Mouse (Mus musculus): ENCODE data around the gene Wdr13. TPM values are rescaled to one million over a fixed set of nuclear protein-coding genes. Genes with fewer than 3 reads are reported as not detected.
"Not testable (repeated sequence)": the region's sequence is repeated elsewhere in the genome, so short reads cannot be mapped to it uniquely, and the experiment has no call there.

Gene Wdr13
- polyA plus RNA-seq, 1 experiment from 2014 or later, result 66.1 TPM

DNA sequence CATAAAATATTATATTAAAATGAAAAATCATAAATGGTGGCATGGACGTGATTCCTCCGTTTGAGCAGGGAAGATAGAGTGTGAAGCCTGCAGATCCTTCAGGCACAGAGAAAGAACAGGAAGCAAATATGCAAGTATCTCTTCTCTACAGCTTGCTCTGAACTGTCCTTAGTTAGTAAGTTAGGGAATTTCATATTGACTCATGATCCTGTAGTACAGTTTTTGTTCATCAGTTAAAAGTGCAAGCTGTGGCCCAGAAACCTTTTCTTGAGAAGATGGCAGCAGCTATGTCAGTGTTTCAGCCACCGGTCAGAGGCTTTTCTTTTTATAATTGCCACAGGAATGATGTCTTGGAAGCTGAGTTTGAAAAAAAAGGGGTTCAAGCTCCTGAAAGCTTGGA is 27.7 kb downstream of the Wdr13 start:
- POLR2A ChIA-PET, result no interaction called here
- DNase-seq (ENCODE audit: low read depth, low spot score), result no peak
- TF ChIP-seq CTCF (IDR thresholded peaks at IDR 0.05), result no peak
- in situ Hi-C loops (cut with MboI; ENCODE audit: low pct_unique_long_range_greater_than_20kb), result loop anchor here (10.0 kb wide), 1 partner anchor 80 kb away; no protein-coding TSS in a partner anchor
- H3K27me3 ChIP-seq, result peaks cover 17% of the 10 kb centered on the region
- no peak for ATAC-seq
- CTCF ChIA-PET, result no interaction called here

DNA sequence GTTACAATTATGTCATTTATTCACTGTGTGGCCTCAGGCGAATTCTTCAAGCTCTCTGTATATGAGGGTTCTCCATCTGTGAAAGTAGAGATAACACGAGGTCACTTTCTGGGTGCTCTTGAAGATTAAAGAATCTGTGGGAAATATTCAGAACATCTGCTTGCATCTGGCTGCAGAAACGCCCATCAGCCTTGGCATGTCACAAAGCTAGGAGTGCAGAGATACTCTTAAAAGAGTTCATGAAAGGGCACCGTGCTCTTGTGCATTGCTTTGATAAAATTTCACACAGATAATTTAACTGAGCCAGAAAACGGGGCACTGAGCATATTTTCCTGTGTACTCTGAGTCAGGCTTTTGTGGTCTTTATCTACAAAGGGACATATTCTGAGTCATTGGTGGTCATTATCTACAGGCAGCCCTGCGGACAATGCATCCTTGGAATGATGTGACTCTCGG is 30.5 kb downstream of the Wdr13 start:
- no peak for DNase-seq (ENCODE audit: low read depth, low spot score)
- CTCF ChIA-PET, result no interaction called here
- in situ Hi-C loops (cut with MboI; ENCODE audit: low pct_unique_long_range_greater_than_20kb), result loop anchor here (10.0 kb wide), 1 partner anchor 77 kb away; no protein-coding TSS in a partner anchor
- H3K27me3 ChIP-seq, result peaks cover 19% of the 10 kb centered on the region
- no peak for TF ChIP-seq CTCF (IDR thresholded peaks at IDR 0.05)
- POLR2A ChIA-PET, result no interaction called here
- ATAC-seq, result no peak

DNA sequence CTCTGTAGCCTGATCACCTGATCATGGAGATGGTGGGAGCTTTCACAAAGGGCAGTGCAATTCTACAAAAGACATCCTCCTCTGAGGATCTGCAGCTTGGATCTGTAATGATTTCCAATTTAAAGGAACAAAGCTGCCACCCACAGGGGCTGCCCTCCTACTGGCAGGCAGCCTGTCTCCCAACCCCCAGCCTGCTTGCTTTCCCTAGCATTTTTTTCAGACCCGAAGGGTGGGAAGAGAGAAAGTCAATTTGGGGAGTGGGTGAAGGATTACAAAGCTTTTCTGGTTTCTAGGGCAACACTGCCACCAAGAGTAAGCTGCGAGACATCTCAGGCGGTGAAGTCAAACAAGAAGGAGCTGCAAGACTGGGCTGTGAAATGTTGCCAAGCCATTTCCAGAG is 31.7 kb downstream of the Wdr13 start:
- CTCF ChIA-PET, result interaction anchor here (1.0 kb wide), 2 partner anchors 11 to 83 kb away, joined by 3 to 5 read pairs; partner anchors contain the start of gene Glod5
- peaks cover 19% of the 10 kb centered on the region for H3K27me3 ChIP-seq
- in situ Hi-C loops (cut with MboI; ENCODE audit: low pct_unique_long_range_greater_than_20kb), result loop anchor here (10.0 kb wide), 1 partner anchor 76 kb away; no protein-coding TSS in a partner anchor
- DNase-seq (ENCODE audit: low read depth, low spot score) (no peak), ATAC-seq (no peak)
- peak; percentile 52 for TF ChIP-seq CTCF (IDR thresholded peaks at IDR 0.05)
- POLR2A ChIA-PET, result no interaction called here

DNA sequence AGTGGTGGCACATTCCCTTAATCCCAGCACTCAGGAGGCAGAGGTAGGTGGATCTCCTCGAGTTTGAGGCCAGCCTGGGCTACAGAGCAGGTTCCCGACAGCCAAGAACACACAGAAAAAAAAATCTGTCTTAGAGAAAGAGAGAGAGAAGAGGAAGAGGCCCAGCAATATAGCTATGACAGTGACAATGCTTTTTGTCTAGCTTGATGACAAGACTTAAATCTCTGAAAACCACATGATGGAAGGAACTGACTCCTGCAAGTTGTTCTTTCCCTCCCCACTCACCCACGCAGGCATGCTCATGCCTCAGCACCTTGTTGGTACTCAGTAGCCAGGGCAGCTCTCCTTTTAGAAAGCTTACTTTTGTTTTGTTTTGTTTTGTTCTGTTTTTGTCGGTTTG is 33.3 kb downstream of the Wdr13 start:
- DNase-seq (ENCODE audit: low read depth, low spot score), result no peak
- peaks cover 11% of the 10 kb centered on the region for H3K27me3 ChIP-seq
- ChIA-PET POLR2A (no interaction called here), CTCF (interaction anchor here (0.9 to 1.2 kb wide), 2 partner anchors 10 to 26 kb away, joined by 3 to 4 read pairs; no protein-coding TSS in a partner anchor)
- TF ChIP-seq CTCF (IDR thresholded peaks at IDR 0.05), result no peak
- ATAC-seq, result no peak
- in situ Hi-C loops (cut with MboI; ENCODE audit: low pct_unique_long_range_greater_than_20kb), result no loop called here

DNA sequence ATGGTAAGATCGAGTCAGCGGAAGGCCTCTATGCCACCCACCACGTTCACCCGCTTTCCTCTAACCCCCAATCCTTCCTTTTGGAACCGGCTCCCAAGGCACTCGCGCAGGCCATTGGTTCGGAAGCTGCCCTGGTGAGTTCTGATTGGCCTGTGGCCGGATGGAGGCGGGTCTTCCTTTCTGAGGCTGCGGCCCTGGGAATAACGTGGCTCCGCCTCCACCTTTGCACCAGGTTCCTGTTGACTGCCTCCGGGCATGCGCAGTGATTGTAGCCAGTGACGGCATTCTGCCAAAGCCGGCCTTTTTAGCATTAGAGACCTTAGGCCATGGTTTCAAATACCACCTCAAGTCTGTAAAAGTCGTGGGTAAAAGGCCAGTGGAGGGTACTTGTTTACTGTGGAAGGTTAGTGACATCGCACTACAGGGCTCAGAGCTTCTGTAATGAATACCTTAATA is 35.9 kb downstream of the Wdr13 start:
- CTCF ChIA-PET, result no interaction called here
- ATAC-seq (peak; percentile 87), DNase-seq (ENCODE audit: low read depth, low spot score) (peak; percentile 82)
- H3K27me3 ChIP-seq, result peaks cover 12% of the 10 kb centered on the region
- in situ Hi-C loops (cut with MboI; ENCODE audit: low pct_unique_long_range_greater_than_20kb), result no loop called here
- TF ChIP-seq CTCF (IDR thresholded peaks at IDR 0.05), result no peak
- POLR2A ChIA-PET, result no interaction called here

DNA sequence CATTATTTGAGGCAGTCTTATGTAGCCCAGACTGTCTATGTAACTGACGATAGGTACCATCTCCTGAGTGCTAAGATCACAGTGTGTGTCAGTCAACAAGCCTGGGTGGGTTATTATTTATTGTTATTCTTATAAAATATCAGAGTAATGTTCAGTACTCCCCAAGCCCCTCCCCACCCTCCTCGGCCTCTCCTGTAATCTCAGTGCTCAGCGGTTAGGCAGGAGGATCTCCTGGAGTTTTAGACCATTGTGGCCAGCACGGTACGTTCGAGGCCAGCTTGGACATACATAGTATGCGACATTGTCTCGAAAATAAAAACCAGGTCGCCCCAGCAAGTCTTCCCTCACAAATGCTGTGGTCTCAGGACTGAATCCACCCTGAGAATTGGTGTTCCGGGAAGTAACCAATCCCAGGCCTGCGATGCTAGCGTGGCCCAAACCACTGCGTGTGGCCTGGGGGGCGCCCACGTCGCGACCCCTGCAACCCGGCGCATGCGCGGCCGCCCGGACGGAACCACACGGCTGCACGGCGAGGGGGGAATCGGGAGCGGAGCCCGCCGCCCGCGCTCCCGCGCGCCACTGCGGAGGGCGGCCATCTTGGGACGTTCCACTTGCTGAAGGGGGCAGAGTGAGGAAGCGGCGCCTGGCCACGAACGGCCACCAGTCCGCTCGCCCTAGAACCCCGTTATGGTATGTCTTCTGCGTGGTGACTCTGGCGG is 36.5 kb downstream of the Wdr13 start:
- ATAC-seq, result peak; percentile 97
- POLR2A ChIA-PET; DNase-seq (ENCODE audit: low read depth, low spot score); in situ Hi-C loops (cut with MboI; ENCODE audit: low pct_unique_long_range_greater_than_20kb); CTCF ChIA-PET: not testable (repeated sequence)
- peaks cover 12% of the 10 kb centered on the region for H3K27me3 ChIP-seq

DNA sequence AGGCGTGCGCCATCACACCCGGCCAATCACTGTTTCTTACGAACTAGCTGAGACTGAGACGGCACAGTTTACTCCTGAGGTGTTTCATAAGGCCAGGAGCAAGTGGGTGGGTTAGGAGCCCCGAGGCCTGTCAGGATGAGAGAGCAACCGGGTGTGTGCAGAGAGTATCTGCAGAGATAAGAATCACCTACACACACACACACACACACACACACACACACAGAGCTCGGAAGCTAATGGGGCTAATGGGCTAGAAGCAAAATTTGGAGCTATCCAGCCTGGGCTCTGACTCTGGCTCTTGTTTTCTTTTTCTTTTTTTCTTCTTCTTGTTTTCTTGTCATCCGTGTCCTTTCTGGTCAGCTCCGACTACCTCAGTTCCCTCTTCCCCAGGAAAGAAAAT is 37.1 kb downstream of the Wdr13 start:
- no peak for DNase-seq (ENCODE audit: low read depth, low spot score)
- in situ Hi-C loops (cut with MboI; ENCODE audit: low pct_unique_long_range_greater_than_20kb), result no loop called here
- ATAC-seq, result no peak
- ChIA-PET POLR2A (interaction anchor here (0.7 kb wide), 1 partner anchor 32 kb away, joined by 4 read pairs; no protein-coding TSS in a partner anchor), CTCF (no interaction called here)
- no peak for TF ChIP-seq CTCF (IDR thresholded peaks at IDR 0.05)
- peaks cover 7% of the 10 kb centered on the region for H3K27me3 ChIP-seq

DNA sequence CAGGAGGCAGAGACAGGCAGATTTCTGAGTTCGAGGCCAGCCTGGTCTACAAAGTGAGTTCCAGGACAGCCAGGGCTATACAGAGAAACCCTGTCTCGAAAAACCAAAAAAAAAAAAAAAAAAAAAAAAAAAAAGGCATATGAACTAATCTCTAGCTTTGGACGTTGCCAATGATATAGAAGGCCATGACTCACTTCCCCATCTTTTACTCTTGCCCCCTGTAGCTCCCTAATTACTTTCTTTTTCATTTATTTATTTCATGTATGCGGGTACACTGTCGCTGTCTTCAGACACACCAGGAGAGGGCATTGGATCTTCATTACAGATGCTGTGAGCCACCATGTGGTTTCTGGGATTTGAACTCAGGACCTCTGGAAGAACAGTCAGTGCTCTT is 41.7 kb downstream of the Wdr13 start:
- in situ Hi-C loops (cut with MboI; ENCODE audit: low pct_unique_long_range_greater_than_20kb); ATAC-seq; CTCF ChIA-PET; H3K27me3 ChIP-seq; DNase-seq (ENCODE audit: low read depth, low spot score): not testable (repeated sequence)
- POLR2A ChIA-PET, result interaction anchor here (1.2 kb wide), 1 partner anchor 15 kb away, joined by 4 read pairs; no protein-coding TSS in a partner anchor

DNA sequence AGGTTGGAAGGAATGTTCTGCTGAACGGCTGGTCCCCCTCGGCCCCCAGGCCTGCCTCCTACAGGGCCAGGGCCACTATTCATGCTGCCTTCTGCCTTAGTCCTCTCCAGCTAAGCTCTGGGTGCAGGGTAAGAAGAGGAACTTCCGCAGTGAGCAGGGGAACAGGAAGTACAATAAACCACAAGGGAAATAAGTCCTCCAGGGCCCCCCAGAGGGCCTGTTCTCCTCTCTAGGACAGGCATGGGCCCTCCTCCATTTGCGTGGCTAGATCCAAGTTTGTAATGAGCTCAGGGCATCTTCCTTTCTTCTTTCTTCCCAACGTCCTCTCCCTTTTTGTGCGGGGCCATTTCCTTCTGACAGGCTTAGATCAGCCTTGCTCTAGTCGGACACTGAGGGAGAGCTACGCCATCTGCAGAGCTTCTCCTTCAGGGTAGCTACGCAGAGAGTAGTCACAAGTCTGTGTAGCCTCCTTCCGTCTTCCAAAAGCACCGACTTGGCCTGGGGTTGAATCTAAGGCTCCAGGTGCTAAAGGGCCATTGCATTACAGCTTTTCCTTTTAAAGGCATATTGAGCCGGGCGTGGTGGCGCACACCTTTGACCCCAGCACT is 42.2 kb downstream of the Wdr13 start, which contains the start of gene Was:
Gene Was, minus strand, starts transcription at position 153 of the 608 bp plus-strand sequence.
- TF ChIP-seq CTCF (IDR thresholded peaks at IDR 0.05), result no peak
- H3K27me3 ChIP-seq, result peaks cover 4% of the 10 kb centered on the region
- ATAC-seq (no peak), DNase-seq (ENCODE audit: low read depth, low spot score) (no peak)
- ChIA-PET CTCF (interaction anchor here (1.2 kb wide), 2 partner anchors 11 to 13 kb away, joined by 3 read pairs; no protein-coding TSS in a partner anchor), POLR2A (interaction anchor here (1.2 kb wide), 1 partner anchor 15 kb away, joined by 4 read pairs; no protein-coding TSS in a partner anchor)
- in situ Hi-C loops (cut with MboI; ENCODE audit: low pct_unique_long_range_greater_than_20kb), result no loop called here

DNA sequence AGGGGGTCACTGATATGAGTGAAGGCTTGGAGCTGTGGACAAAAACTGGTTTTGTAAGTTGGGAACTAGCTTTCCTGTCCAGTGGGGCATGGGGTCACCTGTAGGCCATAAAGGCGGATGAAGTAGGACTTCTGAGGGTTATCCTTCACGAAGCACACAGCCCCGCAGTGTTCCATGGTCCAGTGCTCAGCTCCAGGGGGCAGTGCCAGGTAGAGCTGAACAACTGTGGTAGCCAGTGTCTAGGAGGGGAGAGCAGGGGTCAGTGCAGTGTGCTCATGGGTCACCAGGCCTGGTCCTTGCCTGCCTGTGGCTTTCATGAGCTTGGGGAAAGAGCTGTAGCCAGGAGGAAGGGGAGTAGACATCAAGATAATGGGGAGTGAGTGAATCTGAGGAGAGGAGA is 42.9 kb downstream of the Wdr13 start:
- POLR2A ChIA-PET, result no interaction called here
- TF ChIP-seq CTCF (IDR thresholded peaks at IDR 0.05), result no peak
- no peak for DNase-seq (ENCODE audit: low read depth, low spot score)
- H3K27me3 ChIP-seq, result peaks cover 4% of the 10 kb centered on the region
- no peak for ATAC-seq
- in situ Hi-C loops (cut with MboI; ENCODE audit: low pct_unique_long_range_greater_than_20kb), result no loop called here
- CTCF ChIA-PET, result interaction anchor here (1.2 kb wide), 2 partner anchors 11 to 13 kb away, joined by 3 read pairs; no protein-coding TSS in a partner anchor

DNA sequence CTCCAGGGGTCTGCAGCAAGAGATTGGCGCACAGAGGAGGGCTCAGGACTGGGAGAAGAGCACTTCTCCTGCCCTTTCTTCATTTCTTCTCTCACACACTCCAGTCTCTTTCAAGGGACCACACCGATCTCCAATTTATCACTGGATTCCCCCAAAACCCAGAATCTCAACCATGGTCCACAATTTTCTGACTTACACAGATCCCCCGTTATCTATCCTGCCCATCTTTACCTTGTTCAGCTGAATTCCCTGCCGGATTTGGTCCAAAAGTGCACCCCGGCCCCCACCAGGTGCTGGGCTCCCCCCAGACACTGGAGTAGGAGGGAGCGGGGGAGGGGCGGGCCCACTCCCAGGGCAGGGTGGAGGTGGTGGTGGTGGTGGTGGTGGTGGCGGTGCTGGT is 47.1 kb downstream of the Wdr13 start:
- ChIA-PET CTCF (no interaction called here), POLR2A (no interaction called here)
- ATAC-seq, result no peak

More for the DNA sequence above, 47.1 kb downstream of the Wdr13 start:
- H3K27me3 ChIP-seq, result peaks cover 3% of the 10 kb centered on the region
- DNase-seq (ENCODE audit: low read depth, low spot score), result no peak
- in situ Hi-C loops (cut with MboI; ENCODE audit: low pct_unique_long_range_greater_than_20kb), result no loop called here
- no peak for TF ChIP-seq CTCF (IDR thresholded peaks at IDR 0.05)
